Mouse (Mus musculus): ENCODE measurements around the gene Rpusd2. TPM values are rescaled to one million over a fixed set of nuclear protein-coding genes. Genes with fewer than 3 reads are reported as not detected.
"Not testable (repeated sequence)": the region's sequence is repeated elsewhere in the genome, so short reads cannot be mapped to it uniquely, and the experiment has no call there.

Gene Rpusd2
- 7.0 and 7.9 TPM in 2 replicates for polyA plus RNA-seq (2016; fragmentation: Nextera tagmentation; extraction: Ambion mirVana)

- DNase-seq (ENCODE audit: low spot score) = peak; percentile 97
- Histone ChIP-seq H3K27ac (replicated peaks) (peak within 1 kb of the TSS; percentile 96), H3K4me1 (peaks cover 16% of the 10 kb centered on the region), H3K36me3 (peaks cover 31% of the 10 kb centered on the region), H3K4me3 (peak within 1 kb of the TSS; percentile 96), H3K9me3 (replicated peaks) (no peaks in the 10 kb centered on the region), H3K27me3 (ENCODE audit: low read depth, poor library complexity, severe bottlenecking) (no peaks in the 10 kb centered on the region)
- under 1% methylated on average over 49 of the region's 49 CpGs for WGBS
Measured at GRCm38 (mm10) chr2:119034656-119035396, at the start of gene Rpusd2. TSS of gene Rpusd2 (plus strand) at chr2:119034790.

GRCm38 (mm10) chr2:118995490-118995889 is 39.1 kb upstream of the Rpusd2 start:
- 77% methylated on average over 5 of the region's 5 CpGs for WGBS
- H3K9me3 ChIP-seq (replicated peaks) = no peaks in the 10 kb centered on the region
- H3K27me3 ChIP-seq (ENCODE audit: low read depth, poor library complexity, severe bottlenecking) = peaks cover 39% of the 10 kb centered on the region
- no peak overlapping the region for H3K27ac ChIP-seq (replicated peaks)
- H3K36me3 ChIP-seq = no peaks in the 10 kb centered on the region
- H3K4me3 ChIP-seq = no peak overlapping the region
- no peak for DNase-seq (ENCODE audit: low spot score)
- peaks cover 29% of the 10 kb centered on the region for H3K4me1 ChIP-seq

- WGBS = 46% methylated on average over 16 of the region's 16 CpGs
- Histone ChIP-seq H3K27me3 (ENCODE audit: low read depth, poor library complexity, severe bottlenecking) (peaks cover 39% of the 10 kb centered on the region), H3K36me3 (no peaks in the 10 kb centered on the region), H3K9me3 (replicated peaks) (no peaks in the 10 kb centered on the region), H3K27ac (replicated peaks) (no peak overlapping the region; the same call in 1 of the 2 replicates), H3K4me1 (peaks cover 29% of the 10 kb centered on the region), H3K4me3 (no peak overlapping the region)
- DNase-seq (ENCODE audit: low spot score) = no peak
Measured at GRCm38 (mm10) chr2:118995919-118996797, 38.4 kb upstream of the Rpusd2 start.

- WGBS = 43% methylated on average over 1 of the region's 1 CpGs
- H3K4me1 ChIP-seq = peaks cover 29% of the 10 kb centered on the region
- peaks cover 39% of the 10 kb centered on the region for H3K27me3 ChIP-seq (ENCODE audit: low read depth, poor library complexity, severe bottlenecking)
- H3K36me3 ChIP-seq = no peaks in the 10 kb centered on the region
- H3K27ac ChIP-seq (replicated peaks) = no peak overlapping the region; the same call in 1 of the 2 replicates
- no peak for DNase-seq (ENCODE audit: low spot score)
- no peaks in the 10 kb centered on the region for H3K9me3 ChIP-seq (replicated peaks)
- no peak overlapping the region for H3K4me3 ChIP-seq
Measured at GRCm38 (mm10) chr2:118996798-118997105, 37.8 kb upstream of the Rpusd2 start.

GRCm38 (mm10) chr2:118998115-118998866 is 36.3 kb upstream of the Rpusd2 start:
- no peak overlapping the region for H3K27ac ChIP-seq (replicated peaks)
- no peak overlapping the region for H3K4me3 ChIP-seq
- WGBS = 82% methylated on average over 6 of the region's 6 CpGs
- H3K36me3 ChIP-seq = no peaks in the 10 kb centered on the region
- peaks cover 29% of the 10 kb centered on the region for H3K4me1 ChIP-seq
- H3K9me3 ChIP-seq (replicated peaks) = no peaks in the 10 kb centered on the region
- no peak for DNase-seq (ENCODE audit: low spot score)
- peaks cover 39% of the 10 kb centered on the region for H3K27me3 ChIP-seq (ENCODE audit: low read depth, poor library complexity, severe bottlenecking)

- no peaks in the 10 kb centered on the region for H3K36me3 ChIP-seq
- WGBS = 60% methylated on average over 3 of the region's 3 CpGs
- no peak overlapping the region for H3K4me3 ChIP-seq
- no peak for DNase-seq (ENCODE audit: low spot score)
- H3K4me1 ChIP-seq = peaks cover 29% of the 10 kb centered on the region
- peaks cover 39% of the 10 kb centered on the region for H3K27me3 ChIP-seq (ENCODE audit: low read depth, poor library complexity, severe bottlenecking)
- no peaks in the 10 kb centered on the region for H3K9me3 ChIP-seq (replicated peaks)
- no peak overlapping the region for H3K27ac ChIP-seq (replicated peaks)
Measured at GRCm38 (mm10) chr2:118999025-118999639, 35.5 kb upstream of the Rpusd2 start.

- Histone ChIP-seq H3K9me3 (replicated peaks) (no peaks in the 10 kb centered on the region), H3K4me3 (no peak overlapping the region), H3K36me3 (no peaks in the 10 kb centered on the region), H3K27me3 (ENCODE audit: low read depth, poor library complexity, severe bottlenecking) (no peaks in the 10 kb centered on the region), H3K4me1 (no peaks in the 10 kb centered on the region), H3K27ac (replicated peaks) (no peak overlapping the region)
- 83% methylated on average over 7 of the region's 7 CpGs for WGBS
- no peak for DNase-seq (ENCODE audit: low spot score)
Measured at GRCm38 (mm10) chr2:119006886-119007285, 27.7 kb upstream of the Rpusd2 start.

- 92% methylated on average over 2 of the region's 2 CpGs for WGBS
- DNase-seq (ENCODE audit: low spot score) = no peak
- Histone ChIP-seq H3K4me3 (no peak overlapping the region), H3K27me3 (ENCODE audit: low read depth, poor library complexity, severe bottlenecking) (no peaks in the 10 kb centered on the region), H3K4me1 (no peaks in the 10 kb centered on the region), H3K36me3 (no peaks in the 10 kb centered on the region), H3K27ac (replicated peaks) (no peak overlapping the region), H3K9me3 (replicated peaks) (no peaks in the 10 kb centered on the region)
Measured at GRCm38 (mm10) chr2:119009376-119009775, 25.2 kb upstream of the Rpusd2 start.

- Histone ChIP-seq H3K9me3 (replicated peaks) (no peaks in the 10 kb centered on the region; the same call in 1 of the 2 replicates), H3K27me3 (ENCODE audit: low read depth, poor library complexity, severe bottlenecking) (no peaks in the 10 kb centered on the region), H3K4me3 (no peak overlapping the region), H3K27ac (replicated peaks) (no peak overlapping the region), H3K36me3 (peaks cover 21% of the 10 kb centered on the region), H3K4me1 (peaks cover 9% of the 10 kb centered on the region)
- WGBS = 82% methylated on average over 7 of the region's 7 CpGs
- no peak for DNase-seq (ENCODE audit: low spot score)
Measured at GRCm38 (mm10) chr2:119014989-119015388, 19.6 kb upstream of the Rpusd2 start.

- 89% methylated on average over 12 of the region's 12 CpGs for WGBS
Measured at GRCm38 (mm10) chr2:119015604-119016180, 18.9 kb upstream of the Rpusd2 start.

GRCm38 (mm10) chr2:119016312-119016711 is 18.3 kb upstream of the Rpusd2 start:
- H3K9me3 ChIP-seq (replicated peaks); H3K4me1 ChIP-seq; DNase-seq (ENCODE audit: low spot score); H3K4me3 ChIP-seq; H3K27me3 ChIP-seq (ENCODE audit: low read depth, poor library complexity, severe bottlenecking); H3K27ac ChIP-seq (replicated peaks): not testable (repeated sequence)
- WGBS = 76% methylated on average over 4 of the region's 4 CpGs
- peaks cover 34% of the 10 kb centered on the region for H3K36me3 ChIP-seq

More at GRCm38 (mm10) chr2:119015604-119016180, 18.9 kb upstream of the Rpusd2 start:
- Histone ChIP-seq H3K4me3 (no peak overlapping the region), H3K27ac (replicated peaks) (no peak overlapping the region), H3K27me3 (ENCODE audit: low read depth, poor library complexity, severe bottlenecking) (no peaks in the 10 kb centered on the region), H3K4me1 (peaks cover 9% of the 10 kb centered on the region), H3K9me3 (replicated peaks) (no peaks in the 10 kb centered on the region; the same call in 1 of the 2 replicates), H3K36me3 (peaks cover 28% of the 10 kb centered on the region)
- no peak for DNase-seq (ENCODE audit: low spot score)

- Histone ChIP-seq H3K4me1 (peaks cover 9% of the 10 kb centered on the region), H3K9me3 (replicated peaks) (no peaks in the 10 kb centered on the region; the same call in 1 of the 2 replicates), H3K27me3 (ENCODE audit: low read depth, poor library complexity, severe bottlenecking) (no peaks in the 10 kb centered on the region), H3K4me3 (no peak overlapping the region), H3K36me3 (peaks cover 47% of the 10 kb centered on the region), H3K27ac (replicated peaks) (no peak overlapping the region)
- DNase-seq (ENCODE audit: low spot score) = no peak
- 94% methylated on average over 3 of the region's 3 CpGs for WGBS
Measured at GRCm38 (mm10) chr2:119017647-119018046, 16.9 kb upstream of the Rpusd2 start.
